In the genomic region with DNA sequence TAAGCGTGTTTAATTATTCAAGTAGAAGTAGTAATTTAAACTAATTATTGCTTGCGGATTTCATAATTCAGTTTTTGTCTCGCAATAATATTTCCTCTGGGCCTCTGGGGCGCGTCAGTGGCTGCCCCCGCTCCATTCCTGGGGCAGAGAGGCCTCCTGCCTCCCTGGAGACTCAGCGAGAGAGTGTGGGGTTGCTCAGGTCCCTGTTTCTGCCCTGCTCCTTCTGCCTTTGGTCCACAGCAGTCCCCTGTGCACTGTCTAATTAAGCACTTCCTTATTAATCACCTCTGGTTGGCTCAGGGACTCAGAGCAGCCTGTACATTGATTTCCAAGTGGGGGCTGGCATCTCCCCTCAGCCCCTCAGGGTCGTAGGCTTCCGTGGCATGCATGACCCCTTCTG, we compare ENCODE assay signal across 13 mouse cellular contexts. TPM values are rescaled to one million over a fixed set of nuclear protein-coding genes. Genes with fewer than 3 reads are reported as not detected.
DNase-seq lines count a peak whose midpoint lies in the region; ATAC-seq lines count a peak whose summit lies in the region.
"Had no signal": no experiment of that assay in that cellular context is flagged by ENCODE, and none has a peak within 500 bp of the region (broad histone marks: within the 10 kb centered on the region; RNA-seq: fewer than 3 reads in every experiment).

No protein-coding gene starts in this region.

- 48% methylated on average over 9 of the region's 9 CpGs for WGBS in midbrain, embryonic 12.5 days
- WGBS in midbrain, embryonic 16.5 days, result 28% methylated on average over 9 of the region's 9 CpGs
- 16% methylated on average over 9 of the region's 9 CpGs for WGBS in forebrain, embryonic 15.5 days
- 37% methylated on average over 9 of the region's 9 CpGs for WGBS in limb, embryonic 15.5 days

- ATAC-seq in midbrain, embryonic 12.5 days (ENCODE audit: low FRiP score, low read depth), result 0 out of 2 replicates have a peak, but pooled peaks have one; percentile 24
- no peak for ATAC-seq in midbrain, embryonic 16.5 days
- peak; percentile 44; the same call in 1 of the 2 replicates for ATAC-seq in forebrain, embryonic 15.5 days (replicated peaks)
- ATAC-seq in limb, embryonic 15.5 days (ENCODE audit: insufficient number of reproducible peaks, low FRiP score, low TSS enrichment, low read depth), result no peak

- no peak overlapping the region for H3K4me2 ChIP-seq in midbrain, embryonic 12.5 days (replicated peaks)
- H3K4me2 ChIP-seq in midbrain, embryonic 16.5 days (ENCODE audit: low read length), result no peak overlapping the region
- no peak overlapping the region for H3K4me2 ChIP-seq in forebrain, embryonic 15.5 days (replicated peaks)
- H3K4me2 ChIP-seq in limb, embryonic 15.5 days, result no peak overlapping the region

- no peaks in the 10 kb centered on the region for H3K36me3 ChIP-seq in midbrain, embryonic 12.5 days
- no peaks in the 10 kb centered on the region for H3K36me3 ChIP-seq in midbrain, embryonic 16.5 days (ENCODE audit: control insufficient read depth, insufficient read depth, low read length)
- H3K36me3 ChIP-seq in forebrain, embryonic 15.5 days, result no peaks in the 10 kb centered on the region
- no peaks in the 10 kb centered on the region for H3K36me3 ChIP-seq in limb, embryonic 15.5 days

- no peak overlapping the region for H3K4me3 ChIP-seq in midbrain, embryonic 12.5 days
- no peak overlapping the region for H3K4me3 ChIP-seq in midbrain, embryonic 16.5 days (ENCODE audit: low read depth, low read length)
- H3K4me3 ChIP-seq in forebrain, embryonic 15.5 days, result no peak overlapping the region
- no peak overlapping the region for H3K4me3 ChIP-seq in limb, embryonic 15.5 days

- no peaks in the 10 kb centered on the region for H3K9me3 ChIP-seq in midbrain, embryonic 12.5 days
- H3K9me3 ChIP-seq in midbrain, embryonic 16.5 days (replicated peaks; ENCODE audit: control insufficient read depth, low read length, poor library complexity, severe bottlenecking), result no peaks in the 10 kb centered on the region
- H3K9me3 ChIP-seq in forebrain, embryonic 15.5 days, result no peaks in the 10 kb centered on the region
- no peaks in the 10 kb centered on the region for H3K9me3 ChIP-seq in limb, embryonic 15.5 days

- no peak overlapping the region for H3K9ac ChIP-seq in midbrain, embryonic 12.5 days (replicated peaks)
- H3K9ac ChIP-seq in midbrain, embryonic 16.5 days (ENCODE audit: low read depth, low read length), result no peak overlapping the region
- no peak overlapping the region for H3K9ac ChIP-seq in forebrain, embryonic 15.5 days (replicated peaks)
- no peak overlapping the region for H3K9ac ChIP-seq in limb, embryonic 15.5 days
- H3K9ac ChIP-seq: liver, embryonic 14.5 days had no signal

- 0 out of 2 replicates have a peak, but pooled peaks cover 5% of the 10 kb centered on the region for H3K27me3 ChIP-seq in midbrain, embryonic 12.5 days
- H3K27me3 ChIP-seq in midbrain, embryonic 16.5 days (ENCODE audit: control insufficient read depth, insufficient read depth, low read depth, low read length), result no peaks in the 10 kb centered on the region
- H3K27me3 ChIP-seq in forebrain, embryonic 15.5 days, result peaks cover 9% of the 10 kb centered on the region; the same call in 1 of the 2 replicates
- peaks cover 4% of the 10 kb centered on the region; the same call in 1 of the 2 replicates for H3K27me3 ChIP-seq in limb, embryonic 15.5 days

- peak; percentile 30 for DNase-seq in retina, postnatal 1 day
- no peak for DNase-seq in layer of hippocampus, adult 8-10 months (ENCODE audit: low spot score in 2 of 2)
- no peak for DNase-seq in cerebellum, postnatal 36 days
- DNase-seq: cerebellum, adult 11 months; cerebellum, postnatal 25 days; gastrocnemius, postnatal 36 days; kidney, postnatal 4 days; thymus, postnatal 25 days had no signal

- peak overlapping the region; percentile 35 for H3K27ac ChIP-seq in midbrain, embryonic 12.5 days (replicated peaks)
- no peak overlapping the region for H3K27ac ChIP-seq in midbrain, embryonic 16.5 days (ENCODE audit: low read length)
- peak overlapping the region; percentile 20; the same call in 1 of the 2 replicates for H3K27ac ChIP-seq in forebrain, embryonic 15.5 days (replicated peaks)
- H3K27ac ChIP-seq in limb, embryonic 15.5 days, result 0 out of 2 replicates have a peak overlapping the region, but pooled peaks have one; percentile 1
- H3K27ac ChIP-seq: liver, embryonic 14.5 days had no signal

- peaks cover 65% of the 10 kb centered on the region for H3K4me1 ChIP-seq in midbrain, embryonic 12.5 days
- peaks cover 50% of the 10 kb centered on the region for H3K4me1 ChIP-seq in midbrain, embryonic 16.5 days (ENCODE audit: control insufficient read depth, insufficient read depth, low read length)
- peaks cover 48% of the 10 kb centered on the region for H3K4me1 ChIP-seq in forebrain, embryonic 15.5 days
- peaks cover 62% of the 10 kb centered on the region for H3K4me1 ChIP-seq in limb, embryonic 15.5 days

RNA-seq across cellular contexts. Expression of a gene that starts 23.5 kb away (rescaled TPM):
- polyA plus RNA-seq in midbrain, embryonic 12.5 days (2016; fragmentation: Nextera tagmentation; extraction: Ambion mirVana), result 124 TPM in 2 replicates
- 105 and 109 TPM in 2 replicates for polyA plus RNA-seq in midbrain, embryonic 16.5 days (2015; fragmentation: Nextera tagmentation; extraction: Ambion mirVana)
- polyA plus RNA-seq in forebrain, embryonic 15.5 days (2015; fragmentation: Nextera tagmentation; extraction: Ambion mirVana), result 104 and 107 TPM in 2 replicates
- 61.7 and 63.9 TPM in 2 replicates for polyA plus RNA-seq in limb, embryonic 15.5 days (2015; fragmentation: Nextera tagmentation; extraction: Ambion mirVana)
- total RNA-seq in layer of hippocampus, adult 8-10 months (2022), result 10 to 100 TPM; 82.6 to 97.2 (median 90.6) TPM

RNA-seq across cellular contexts. Expression of a gene that starts 24.1 kb away (rescaled TPM):
- 8.6 and 9.0 TPM in 2 replicates for polyA plus RNA-seq in midbrain, embryonic 12.5 days (2016; fragmentation: Nextera tagmentation; extraction: Ambion mirVana)
- polyA plus RNA-seq in midbrain, embryonic 16.5 days (2015; fragmentation: Nextera tagmentation; extraction: Ambion mirVana), result 4.9 and 6.3 TPM in 2 replicates
- polyA plus RNA-seq in forebrain, embryonic 15.5 days (2015; fragmentation: Nextera tagmentation; extraction: Ambion mirVana), result 6.4 and 9.5 TPM in 2 replicates
- polyA plus RNA-seq in limb, embryonic 15.5 days (2015; fragmentation: Nextera tagmentation; extraction: Ambion mirVana), result 7.8 and 8.2 TPM in 2 replicates
- 10 to 100 TPM in 3 of 4 experiments, 1 to 10 TPM in 1; 9.9 to 15.6 (median 12.6) TPM for total RNA-seq in layer of hippocampus, adult 8-10 months (2022)

Comparison
In these comparisons a context has a peak if more than half of its experiments do, and no peak if none do; other contexts are left out.
1. ATAC-seq: peak in midbrain, embryonic 12.5 days (single experiment) and forebrain, embryonic 15.5 days (single experiment); none in midbrain, embryonic 16.5 days (single experiment) and limb, embryonic 15.5 days (single experiment).